Mouse (Mus musculus) embryonic facial prominence, embryonic 12.5 days (tissue): ENCODE results near the gene Pik3ca. TPM values are rescaled to one million over a fixed set of nuclear protein-coding genes. Genes with fewer than 3 reads are reported as not detected.

Experiments
- ATAC-seq: fragments of 200-750 bp; cut with Nextera tagmentation; 2 replicates; pipeline ENCODE4 v1.8.0; 2017; ENCODE audit not compliant: insufficient number of reproducible peaks, insufficient read depth, low FRiP score, low TSS enrichment
- H3K27ac ChIP-seq: fragments of 300-500 bp; sonication (generic); 2 replicates; pipeline ENCODE4 v1.5.1; 2016; ENCODE audit warnings: mild to moderate bottlenecking
- H3K27me3 ChIP-seq: fragments of 300-500 bp; sonication (generic); 2 replicates; pipeline ENCODE4 v1.6.1; 2016; ENCODE audit warnings: mild to moderate bottlenecking, moderate library complexity
- H3K36me3 ChIP-seq: fragments of 300-500 bp; sonication (generic); 2 replicates; pipeline ENCODE4 v1.6.1; 2016; ENCODE audit warnings: mild to moderate bottlenecking
- H3K4me1 ChIP-seq: fragments of 300-500 bp; sonication (generic); 2 replicates; pipeline ENCODE4 v1.6.1; 2016
- H3K4me2 ChIP-seq: fragments of 300-500 bp; sonication (generic); replicated peaks from 2 replicates; pipeline ENCODE4 v1.6.1; 2016; ENCODE audit warnings: mild to moderate bottlenecking, moderate library complexity
- H3K4me3 ChIP-seq: fragments of 300-500 bp; sonication (generic); 2 replicates; pipeline ENCODE4 v1.5.1; 2016; ENCODE audit warnings: mild to moderate bottlenecking
- H3K9ac ChIP-seq: fragments of 300-500 bp; sonication (generic); 2 replicates; pipeline ENCODE4 v1.6.1; 2016; ENCODE audit warnings: mild to moderate bottlenecking, moderate library complexity
- H3K9me3 ChIP-seq: fragments of 300-500 bp; sonication (generic); 2 replicates; pipeline ENCODE4 v1.6.1; 2016; ENCODE audit warnings: mild to moderate bottlenecking, moderate library complexity
- WGBS: fragments of 180-500 bp; shearing (Covaris S2); methylation state at CpG from one replicate; pipeline ENCODE4 v1.1.7; 2016; 5-methylcytosine and 5-hydroxymethylcytosine counted together
- polyA plus RNA-seq: library from polyadenylated mRNA; unstranded; fragments of >200 nt; fragmentation: Nextera tagmentation; extraction: Ambion mirVana; gene quantifications from 2 replicates; pipeline ENCODE4 v1.2.1, GENCODE M21; 2016

Pik3ca gene
- polyA plus RNA-seq, 1 experiment from 2014 or later, result 12.2 TPM

DNA sequence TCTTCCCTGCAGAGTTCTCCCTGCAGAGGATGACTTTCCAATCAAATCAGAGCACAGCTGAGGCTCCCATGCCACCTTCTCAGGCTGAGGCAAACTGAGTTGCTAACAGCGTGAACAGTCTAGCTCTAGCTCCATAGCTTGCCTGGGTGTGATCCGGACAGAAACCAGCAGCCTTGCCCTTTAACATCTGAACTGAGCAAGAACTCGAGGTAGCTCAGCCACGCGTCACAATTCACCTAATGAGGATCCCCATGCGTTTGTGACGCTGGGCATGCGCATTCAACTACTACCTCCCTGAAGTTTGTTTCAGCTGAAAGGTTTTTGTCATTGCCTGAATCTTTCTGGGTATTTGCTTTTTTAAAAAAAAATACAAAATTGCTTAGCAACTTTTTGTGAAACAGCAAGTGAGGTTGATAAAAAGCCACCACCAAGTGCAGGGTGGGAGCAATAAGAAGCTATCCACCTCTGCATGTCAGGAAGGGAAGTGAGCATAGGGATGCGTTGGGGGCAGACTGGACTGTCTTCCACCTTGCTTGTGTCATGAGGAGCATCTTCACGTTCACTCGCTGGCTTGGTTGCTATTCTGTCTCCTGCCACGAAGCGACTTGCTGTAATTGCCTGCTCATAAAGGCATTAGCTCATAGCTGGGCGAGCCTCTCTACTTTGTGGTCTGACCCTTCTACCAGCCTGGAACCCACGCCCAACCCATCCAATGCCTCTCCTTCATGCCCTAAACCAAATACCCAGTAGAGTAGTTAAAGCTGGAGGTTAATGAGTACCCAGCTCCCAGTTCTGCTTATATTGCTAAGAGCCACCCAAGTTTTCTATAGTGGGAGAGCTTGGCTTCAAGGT, 92.8 kb downstream of the Pik3ca start:
- H3K4me1 ChIP-seq, result 0 out of 2 replicates have a peak, but pooled peaks cover under 1% of the 10 kb centered on the region
- no peak overlapping the region for H3K9ac ChIP-seq
- no peaks in the 10 kb centered on the region for H3K36me3 ChIP-seq
- H3K4me3 ChIP-seq, result no peak overlapping the region
- H3K27me3 ChIP-seq, result peaks cover 3% of the 10 kb centered on the region; the same call in 1 of the 2 replicates
- H3K27ac ChIP-seq, result no peak overlapping the region
- 82% methylated on average over 15 of the region's 15 CpGs for WGBS
- H3K4me2 ChIP-seq, result no peak overlapping the region
- ATAC-seq, result no peak
- H3K9me3 ChIP-seq, result no peaks in the 10 kb centered on the region

DNA sequence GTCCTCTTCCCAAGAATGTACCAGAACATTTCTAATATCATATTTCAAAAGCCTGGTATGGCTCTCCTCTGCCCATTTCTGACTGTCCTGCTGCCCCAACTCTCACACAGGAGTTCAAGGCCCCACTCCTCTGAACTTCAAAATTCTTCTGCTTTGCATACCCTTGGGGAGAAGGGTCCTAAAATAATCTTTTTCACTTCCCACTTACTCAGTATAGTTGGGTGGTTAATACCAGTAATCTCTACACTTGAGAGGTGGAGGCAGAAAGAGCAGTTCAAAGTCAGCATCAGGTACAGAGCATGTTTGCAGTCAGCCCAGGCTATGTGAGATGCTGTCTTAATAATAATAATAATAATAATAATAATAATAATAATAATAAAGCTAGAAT, 93.5 kb downstream of the Pik3ca start:
- 0 out of 2 replicates have a peak, but pooled peaks cover 4% of the 10 kb centered on the region for H3K4me1 ChIP-seq
- no peak overlapping the region for H3K9ac ChIP-seq
- no peak for ATAC-seq
- no peak overlapping the region for H3K4me2 ChIP-seq
- no peak overlapping the region for H3K27ac ChIP-seq
- H3K9me3 ChIP-seq, result no peaks in the 10 kb centered on the region
- H3K4me3 ChIP-seq, result no peak overlapping the region
- H3K36me3 ChIP-seq, result no peaks in the 10 kb centered on the region
- H3K27me3 ChIP-seq, result peaks cover 3% of the 10 kb centered on the region; the same call in 1 of the 2 replicates

DNA sequence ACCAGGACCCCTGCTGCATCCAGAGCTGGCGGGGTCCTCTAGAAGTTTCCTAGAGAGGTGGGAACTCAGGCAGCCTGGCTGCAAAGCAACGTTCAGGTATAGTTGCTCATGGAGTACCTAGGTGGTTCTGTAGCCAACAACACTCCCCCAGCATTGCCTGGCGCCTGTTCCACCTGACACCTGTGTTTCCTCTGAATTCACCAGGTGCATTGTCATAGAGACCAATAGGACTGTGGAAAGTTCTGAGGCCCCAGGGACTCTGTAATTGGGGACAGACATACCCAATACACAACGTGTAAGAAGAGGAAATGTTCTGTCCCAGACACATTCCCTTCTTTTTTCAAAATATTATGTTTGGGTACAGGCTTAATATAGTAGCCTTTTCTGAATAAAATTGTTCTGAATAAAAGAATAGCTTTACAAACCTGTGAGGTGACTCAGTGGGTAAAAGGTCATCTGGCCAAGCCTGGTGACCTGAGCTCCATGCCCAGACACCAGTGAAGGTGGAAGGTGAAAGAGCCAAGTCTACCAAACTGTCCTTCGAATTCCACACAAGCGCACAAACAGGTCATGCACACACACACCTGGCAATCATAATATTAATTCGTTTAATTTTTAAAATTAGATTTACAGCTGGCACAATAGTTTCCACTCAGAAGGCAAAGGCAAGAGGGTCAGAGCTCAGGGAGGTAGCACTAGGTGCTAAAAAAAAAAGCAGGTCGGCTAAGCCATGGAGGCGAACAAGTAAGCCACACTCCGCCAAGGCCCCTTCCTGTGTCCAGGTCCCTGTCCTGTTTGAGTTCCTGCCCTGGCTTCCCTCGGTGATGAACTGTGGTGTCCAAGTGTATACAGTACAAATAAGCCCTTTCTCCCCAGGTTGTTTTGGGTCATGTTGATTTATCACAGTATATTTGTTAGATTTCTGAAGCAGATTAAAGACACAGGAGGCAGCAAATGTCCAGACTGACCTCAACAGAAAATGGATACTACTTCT, 94.9 kb downstream of the Pik3ca start, which contains the start of gene Kcnmb3:
Kcnmb3 (minus strand) TSS at position 135 of the 994 bp plus-strand sequence.
- Histone ChIP-seq H3K9ac (no peak within 1 kb of the TSS), H3K36me3 (no peaks in the 10 kb centered on the region), H3K4me3 (no peak within 1 kb of the TSS), H3K4me2 (no peak within 1 kb of the TSS), H3K27me3 (peaks cover 3% of the 10 kb centered on the region; the same call in 1 of the 2 replicates), H3K9me3 (no peaks in the 10 kb centered on the region), H3K27ac (no peak within 1 kb of the TSS), H3K4me1 (peaks cover 10% of the 10 kb centered on the region; the same call in 1 of the 2 replicates)
- 72% methylated on average over 11 of the region's 11 CpGs for WGBS
- no peak for ATAC-seq

DNA sequence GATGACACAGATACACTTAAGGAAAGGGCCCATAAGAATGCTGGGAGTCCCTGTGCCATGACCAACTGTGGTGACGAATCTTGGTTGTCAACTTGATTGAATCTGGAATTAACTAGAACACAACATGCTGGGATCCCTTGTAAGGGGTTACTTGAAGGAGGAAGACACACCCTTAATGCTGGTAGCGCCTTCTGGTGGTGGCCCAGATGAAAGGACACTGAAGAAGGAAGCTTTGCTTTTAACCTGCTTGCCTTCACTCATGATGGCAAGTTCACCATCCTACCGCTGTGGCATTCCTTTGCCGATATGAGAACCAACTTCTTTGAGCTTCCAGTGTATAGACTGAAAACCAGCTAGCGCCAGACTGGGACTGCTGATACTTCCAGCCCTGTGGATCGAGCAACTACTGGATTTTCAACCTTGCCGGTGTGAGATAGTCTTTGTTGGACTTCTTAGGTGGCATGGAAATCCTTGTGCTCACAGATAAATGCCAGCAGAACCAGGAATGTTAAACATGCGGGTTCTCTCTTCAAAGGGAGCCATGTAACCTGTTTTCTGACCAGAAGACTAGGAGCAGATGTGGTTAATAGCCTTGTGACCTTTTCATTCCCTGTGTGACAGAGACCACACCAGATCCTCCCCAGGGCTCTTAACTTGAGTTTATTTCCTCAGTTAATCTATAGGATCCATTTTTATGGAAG, 97.1 kb downstream of the Pik3ca start:
- ATAC-seq, result no peak

DNA sequence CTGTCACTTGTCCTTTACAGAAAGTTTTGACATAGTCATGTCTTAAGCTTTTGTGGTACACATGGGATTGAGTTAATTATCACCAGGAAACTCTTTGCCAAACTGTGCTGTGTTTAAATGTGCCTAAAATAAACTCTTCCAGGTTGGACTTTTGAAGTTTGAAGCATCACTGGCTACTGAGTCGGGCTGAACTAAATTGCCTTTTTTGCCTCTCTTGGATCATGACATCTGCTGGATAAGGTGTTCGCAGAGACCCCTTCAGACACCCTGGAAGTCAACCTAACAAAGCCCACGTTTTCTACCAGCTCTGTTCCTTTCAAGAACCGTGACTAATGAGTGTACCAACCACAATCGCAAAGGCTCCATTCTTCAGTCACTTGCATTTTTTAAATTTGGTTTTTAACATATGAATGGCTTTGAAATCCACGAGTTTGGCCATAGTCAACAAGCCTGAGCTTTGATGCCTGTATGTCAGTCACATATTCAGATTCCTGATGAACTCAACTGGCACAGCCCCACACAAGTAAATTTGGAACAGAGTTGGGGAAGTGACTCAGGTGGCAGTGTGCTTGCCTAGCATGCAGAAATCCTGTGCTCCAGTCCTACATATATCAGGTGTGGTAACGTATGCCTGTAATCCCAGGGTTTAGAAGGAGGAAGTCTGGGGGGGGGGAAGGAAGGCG, 97.8 kb downstream of the Pik3ca start:
- ATAC-seq, result no peak
- H3K4me3 ChIP-seq, result no peak overlapping the region
- no peaks in the 10 kb centered on the region for H3K27me3 ChIP-seq

More for the DNA sequence above, 97.1 kb downstream of the Pik3ca start:
- Histone ChIP-seq H3K4me1 (peaks cover 10% of the 10 kb centered on the region; the same call in 1 of the 2 replicates), H3K4me2 (no peak overlapping the region), H3K36me3 (no peaks in the 10 kb centered on the region), H3K9me3 (no peaks in the 10 kb centered on the region), H3K27me3 (peaks cover 3% of the 10 kb centered on the region; the same call in 1 of the 2 replicates), H3K4me3 (no peak overlapping the region), H3K27ac (no peak overlapping the region), H3K9ac (no peak overlapping the region)
- WGBS, result 68% methylated on average over 8 of the region's 8 CpGs

DNA sequence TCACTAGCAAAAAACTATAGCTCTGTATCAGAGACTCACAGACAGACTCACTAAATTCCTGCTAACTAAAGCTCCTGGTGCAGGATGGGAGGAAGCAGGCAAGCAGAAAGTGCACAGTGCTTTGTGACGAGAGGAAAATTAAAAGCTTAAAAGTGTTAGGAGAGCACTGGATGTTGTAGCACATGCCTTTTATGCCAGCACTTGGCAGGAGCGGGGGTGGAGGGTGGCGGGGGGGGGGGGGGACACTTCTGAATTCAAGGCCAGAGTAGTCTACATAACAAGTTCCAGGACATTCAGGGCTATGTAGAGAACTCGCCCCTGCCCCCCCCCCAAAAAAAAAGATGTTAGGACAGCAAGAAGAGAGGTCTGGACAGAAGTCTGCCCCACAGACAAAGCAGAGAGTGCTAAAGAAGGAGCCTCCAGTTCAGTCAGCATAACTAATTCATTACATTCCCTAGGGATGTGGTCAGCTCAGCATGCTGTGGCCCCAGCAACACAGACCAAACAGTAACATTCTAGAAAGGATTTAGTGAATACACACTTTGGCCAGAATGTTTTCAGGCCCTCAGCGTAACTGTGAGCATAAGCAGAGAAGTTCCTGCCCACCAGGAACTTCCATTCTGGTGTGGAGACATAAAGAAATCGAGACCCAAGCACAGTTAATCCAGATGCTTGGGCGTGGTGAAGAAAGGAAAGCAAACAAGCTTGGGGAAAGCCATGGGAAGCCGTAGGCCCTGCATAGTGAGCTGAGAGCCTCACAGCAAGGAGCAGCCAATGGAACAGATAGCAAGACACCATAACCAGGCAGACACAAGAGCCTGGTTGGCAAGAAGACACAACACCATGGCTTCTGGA, 98.6 kb downstream of the Pik3ca start:
- H3K9ac ChIP-seq, result no peak overlapping the region
- peaks cover 10% of the 10 kb centered on the region; the same call in 1 of the 2 replicates for H3K4me1 ChIP-seq
- no peak overlapping the region for H3K4me3 ChIP-seq
- H3K36me3 ChIP-seq, result no peaks in the 10 kb centered on the region
- no peak for ATAC-seq
- WGBS, result 42% methylated on average over 8 of the region's 8 CpGs
- no peak overlapping the region for H3K27ac ChIP-seq
- H3K9me3 ChIP-seq, result no peaks in the 10 kb centered on the region
- no peak overlapping the region for H3K4me2 ChIP-seq
- H3K27me3 ChIP-seq, result no peaks in the 10 kb centered on the region

More for the DNA sequence above, 97.8 kb downstream of the Pik3ca start:
- H3K36me3 ChIP-seq, result no peaks in the 10 kb centered on the region
- no peak overlapping the region for H3K9ac ChIP-seq
- H3K27ac ChIP-seq, result no peak overlapping the region
- no peak overlapping the region for H3K4me2 ChIP-seq
- H3K9me3 ChIP-seq, result no peaks in the 10 kb centered on the region
- 49% methylated on average over 8 of the region's 8 CpGs for WGBS
- peaks cover 10% of the 10 kb centered on the region; the same call in 1 of the 2 replicates for H3K4me1 ChIP-seq

DNA sequence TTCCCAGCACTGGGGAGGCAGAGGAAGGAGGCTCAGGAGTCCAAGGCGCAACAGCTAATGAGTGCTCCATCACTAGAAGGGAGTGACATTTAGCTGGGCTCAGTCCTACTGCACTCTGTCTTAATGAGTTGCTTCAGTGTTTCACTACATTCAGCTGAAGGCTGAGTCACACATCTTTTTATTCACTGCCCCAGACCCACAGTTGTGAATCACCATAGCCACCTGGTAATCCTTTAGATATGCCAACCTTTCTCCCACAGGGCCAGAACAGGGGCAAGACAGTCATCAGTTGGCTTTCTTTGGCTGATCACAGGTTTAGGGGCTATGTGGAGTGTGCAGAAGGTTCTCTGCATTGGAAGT, 99.2 kb downstream of the Pik3ca start:
- H3K4me2 ChIP-seq, result no peak overlapping the region
- no peak overlapping the region for H3K4me3 ChIP-seq
- peaks cover 10% of the 10 kb centered on the region; the same call in 1 of the 2 replicates for H3K4me1 ChIP-seq
- no peaks in the 10 kb centered on the region for H3K36me3 ChIP-seq
- no peak for ATAC-seq
- 92% methylated on average over 1 of the region's 1 CpGs for WGBS
- H3K27ac ChIP-seq, result no peak overlapping the region
- H3K9me3 ChIP-seq, result no peaks in the 10 kb centered on the region
- H3K9ac ChIP-seq, result no peak overlapping the region
- H3K27me3 ChIP-seq, result no peaks in the 10 kb centered on the region

DNA sequence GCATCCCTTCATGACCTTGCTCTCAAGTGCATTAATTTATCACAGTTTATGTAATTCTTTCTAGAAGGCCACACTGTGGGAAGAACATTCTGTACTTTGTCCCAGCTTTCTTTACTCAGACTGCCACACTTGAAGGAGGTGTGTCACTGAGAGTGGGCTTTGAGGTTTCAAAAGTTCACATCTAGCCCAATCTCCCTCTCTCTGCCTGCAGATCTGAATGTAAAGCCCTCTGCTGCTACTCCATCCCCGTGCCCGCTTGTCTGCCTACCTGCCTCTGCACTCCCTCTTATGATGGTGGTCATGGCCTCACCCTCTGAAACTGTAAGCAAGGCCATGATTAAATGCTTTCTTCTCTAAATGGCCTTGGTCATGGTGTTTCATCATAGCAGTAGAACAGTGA, 102.9 kb downstream of the Pik3ca start:
- H3K9me3 ChIP-seq, result no peaks in the 10 kb centered on the region
- H3K4me1 ChIP-seq, result peaks cover 10% of the 10 kb centered on the region; the same call in 1 of the 2 replicates
- H3K9ac ChIP-seq, result no peak overlapping the region
- 95% methylated on average over 2 of the region's 2 CpGs for WGBS
- no peaks in the 10 kb centered on the region for H3K36me3 ChIP-seq
- H3K4me3 ChIP-seq, result no peak overlapping the region
- H3K27ac ChIP-seq, result no peak overlapping the region
- no peak overlapping the region for H3K4me2 ChIP-seq
- H3K27me3 ChIP-seq, result no peaks in the 10 kb centered on the region
- ATAC-seq, result no peak

DNA sequence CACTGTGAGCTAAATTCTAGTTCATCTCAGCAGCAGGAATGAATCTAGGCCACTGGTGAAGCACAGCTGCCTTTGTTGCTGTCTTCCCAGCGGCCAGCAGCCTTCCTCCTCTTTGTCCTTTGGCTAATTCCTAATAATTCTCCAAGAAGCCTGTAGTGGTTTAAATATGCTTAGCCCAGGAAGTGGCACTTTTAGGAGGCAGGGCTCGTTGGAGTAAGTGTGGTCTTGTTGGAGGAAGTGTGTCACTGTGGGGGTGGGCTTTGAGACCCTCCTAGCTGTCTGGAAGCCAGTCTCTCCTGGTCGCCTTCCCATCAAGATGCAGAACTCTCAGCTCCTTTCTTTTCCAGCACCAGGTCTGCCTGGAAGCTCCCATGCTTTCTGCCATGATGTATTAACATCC, 108.4 kb downstream of the Pik3ca start:
- WGBS, result 73% methylated on average over 3 of the region's 3 CpGs
- H3K4me3 ChIP-seq, result no peak overlapping the region
- peaks cover 7% of the 10 kb centered on the region for H3K4me1 ChIP-seq
- H3K27me3 ChIP-seq, result no peaks in the 10 kb centered on the region
- ATAC-seq, result no peak
- no peaks in the 10 kb centered on the region for H3K36me3 ChIP-seq
- no peaks in the 10 kb centered on the region for H3K9me3 ChIP-seq
- no peak overlapping the region for H3K4me2 ChIP-seq
- no peak overlapping the region for H3K27ac ChIP-seq
- H3K9ac ChIP-seq, result no peak overlapping the region
